Mouse (Mus musculus) spleen, postnatal 4 days (tissue): ENCODE measurements around the gene Slc10a1.

Experiments used
- DNase-seq, 2 experiments: peaks; one replicate each; pipeline ENCODE4 v3.0.0; 2022; ENCODE audit warnings: low spot score in 2 of 2

Gene Slc10a1

DNA sequence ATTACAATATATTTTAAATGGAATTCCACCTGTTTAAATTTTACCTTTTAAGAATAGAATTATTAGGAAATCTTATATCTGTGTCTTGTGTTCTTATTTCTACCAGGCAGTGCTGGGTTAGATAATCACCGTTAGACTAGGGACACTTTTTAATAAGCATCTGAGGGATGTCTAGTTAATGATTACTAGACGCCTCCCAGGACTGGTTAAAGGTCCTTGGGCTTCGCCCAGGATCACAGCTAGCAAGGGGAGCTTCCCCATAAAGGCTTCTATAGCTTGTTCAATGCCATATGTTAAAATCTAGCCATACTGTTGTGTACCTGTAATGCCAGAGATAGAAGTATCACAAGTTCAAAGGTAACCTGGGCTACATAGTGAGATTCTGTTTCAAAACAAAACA is 39.6 kb downstream of the Slc10a1 start:
- no peak for DNase-seq

DNA sequence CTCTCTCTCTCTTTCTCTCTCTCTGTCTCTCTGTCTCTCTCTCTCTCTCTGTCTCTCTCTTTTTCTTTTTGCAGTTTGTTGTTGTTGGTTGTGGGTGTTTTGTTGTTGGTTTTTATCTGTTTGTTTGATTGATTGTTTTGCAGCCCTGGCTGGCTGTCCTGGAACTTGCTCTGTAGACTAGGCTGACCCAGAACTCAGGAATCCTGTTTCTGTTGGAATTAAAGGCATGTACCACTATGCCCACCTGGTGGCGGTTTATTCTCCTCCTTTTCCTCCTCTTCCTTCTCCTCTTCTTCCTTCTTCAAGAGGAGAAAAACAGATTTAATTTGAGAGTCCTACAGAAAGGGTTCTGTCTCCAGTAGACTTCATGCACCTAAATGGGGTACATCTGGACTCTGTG is 41.0 kb downstream of the Slc10a1 start:
- no peak for DNase-seq

DNA sequence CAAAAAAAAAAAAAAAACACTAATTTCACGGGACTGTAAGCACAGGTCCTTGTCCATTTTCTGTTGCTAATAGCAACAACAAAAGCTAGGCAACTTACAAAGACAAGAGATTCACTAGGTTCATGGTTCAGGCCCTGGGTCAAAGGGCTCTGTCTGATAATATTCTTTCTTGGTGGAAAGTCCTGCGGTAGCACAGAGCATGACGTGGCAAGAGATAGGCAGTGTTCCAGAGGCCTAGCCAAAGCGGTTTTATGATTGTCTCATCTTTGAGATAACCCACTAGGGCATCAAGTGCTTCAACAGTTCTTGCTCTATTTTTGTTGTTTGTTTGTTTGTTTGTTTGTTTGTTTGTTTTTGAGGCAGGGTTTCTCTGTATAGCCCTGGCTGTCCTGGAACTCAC is 42.0 kb downstream of the Slc10a1 start:
- DNase-seq, result no peak

DNA sequence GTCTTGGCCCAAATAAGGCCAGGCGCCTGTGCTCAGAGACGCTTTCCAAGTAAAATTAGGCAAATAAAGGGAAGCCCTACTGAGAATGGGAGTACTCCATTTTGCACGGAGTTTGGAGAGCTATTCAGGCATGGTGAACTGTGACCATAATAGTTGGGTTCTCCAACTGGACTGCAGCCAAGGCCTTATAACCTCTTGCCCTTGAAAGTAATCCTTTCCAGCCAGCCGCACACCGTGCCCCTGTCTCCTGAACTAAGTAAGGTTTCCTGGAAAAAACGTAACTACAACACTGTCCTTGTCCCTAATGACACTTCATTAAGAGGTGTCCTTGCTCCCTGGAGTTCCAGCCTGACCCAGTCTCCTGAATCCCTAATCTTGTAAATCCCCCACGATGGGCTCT is 42.6 kb downstream of the Slc10a1 start:
- no peak for DNase-seq

DNA sequence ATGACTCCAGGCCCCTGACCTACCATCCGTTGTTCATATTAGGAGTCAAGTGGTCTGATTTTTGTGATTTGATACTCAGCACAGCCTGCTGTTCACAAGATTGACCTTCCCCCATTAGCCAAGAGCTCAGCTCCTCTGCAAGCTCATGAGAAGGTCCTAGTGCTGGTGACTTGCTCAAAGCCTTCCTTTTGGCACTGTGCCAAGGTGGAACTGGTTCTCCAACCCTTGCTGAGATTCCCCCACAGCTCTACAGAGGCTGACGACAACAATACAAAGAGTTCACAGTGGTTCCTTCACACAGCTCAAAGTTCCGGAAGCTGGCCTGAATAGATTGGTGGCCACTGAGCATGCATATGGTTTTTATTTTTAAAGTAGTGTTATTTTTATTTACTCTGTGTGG is 44.3 kb downstream of the Slc10a1 start:
- no peak for DNase-seq

DNA sequence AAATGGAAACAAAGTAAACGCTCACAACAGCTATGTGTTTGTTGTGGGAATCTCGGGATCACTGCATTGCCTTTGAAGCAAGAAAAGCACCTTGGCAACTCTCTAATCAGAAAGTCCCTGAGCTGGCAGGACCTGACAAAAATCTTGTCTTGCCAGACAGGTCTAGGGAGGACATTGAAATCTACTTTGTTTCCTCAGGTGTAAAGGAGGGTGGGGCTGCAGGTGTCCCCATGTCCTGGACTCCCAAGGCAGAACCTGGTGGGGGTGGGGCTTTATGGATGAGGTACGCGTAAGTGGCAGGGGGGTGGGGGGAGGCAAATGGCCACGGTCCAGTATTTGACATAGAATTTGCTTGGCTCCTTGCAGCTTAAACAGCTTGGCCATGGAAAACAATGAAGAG is 44.9 kb downstream of the Slc10a1 start:
- no peak for DNase-seq

DNA sequence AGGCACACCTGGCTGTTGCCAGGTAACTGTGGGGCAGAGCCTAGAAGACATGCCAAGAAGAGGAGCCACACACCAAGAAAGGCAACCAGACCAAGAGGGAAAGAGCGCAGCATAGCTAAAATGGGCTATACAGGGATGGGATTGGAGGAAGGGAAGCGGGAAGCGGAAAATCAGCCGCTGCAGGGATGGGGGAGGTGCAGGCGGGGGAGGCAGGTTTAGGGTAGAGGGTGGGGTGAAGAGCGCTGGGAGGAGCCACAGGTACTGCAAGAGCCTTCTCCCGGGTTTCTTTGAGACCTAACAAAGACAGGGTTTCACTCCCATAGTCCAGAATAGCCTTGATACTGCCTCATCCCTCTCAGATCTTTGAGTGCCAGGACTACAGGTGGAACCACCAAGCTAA is 45.6 kb downstream of the Slc10a1 start:
- DNase-seq, result no peak

DNA sequence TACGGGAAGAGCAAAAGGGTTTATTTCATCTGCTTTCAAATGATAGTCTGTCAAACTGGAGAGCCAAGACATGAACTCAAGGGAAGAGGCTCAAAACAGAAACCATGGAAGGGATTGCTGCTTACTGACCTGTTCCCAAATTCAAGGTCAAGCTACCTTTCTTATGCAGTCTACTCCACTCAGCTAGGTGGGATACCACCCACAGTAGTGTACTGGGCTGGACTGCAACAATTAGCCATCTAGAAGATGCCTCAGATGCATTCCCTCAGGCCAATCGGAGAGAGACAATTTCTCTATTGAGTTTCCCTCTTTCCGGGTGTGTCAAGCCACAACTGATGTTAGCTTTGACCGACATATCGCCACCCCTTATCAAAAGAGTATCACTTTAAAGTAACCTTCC is 47.2 kb downstream of the Slc10a1 start:
- no peak for DNase-seq

DNA sequence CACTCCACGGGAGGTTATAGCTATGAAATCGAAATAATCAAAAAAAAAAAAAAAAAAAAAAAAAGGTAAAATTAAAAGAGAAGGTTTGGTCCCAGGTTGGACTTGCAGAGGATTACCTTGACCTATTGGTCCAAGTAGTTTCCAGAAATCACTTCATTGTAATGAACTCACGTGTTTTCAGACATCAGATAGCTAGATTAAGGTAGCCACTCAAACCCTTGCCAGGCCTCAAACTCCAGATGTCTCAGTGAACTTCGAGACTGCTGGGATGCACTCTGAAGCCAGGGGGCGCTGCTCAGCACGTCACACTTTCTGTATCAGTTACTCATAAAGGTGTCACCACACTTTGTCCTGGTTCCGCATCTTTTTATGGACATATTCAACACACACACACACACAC is 50.7 kb downstream of the Slc10a1 start:
- DNase-seq, result peak; percentile 52 to 82

DNA sequence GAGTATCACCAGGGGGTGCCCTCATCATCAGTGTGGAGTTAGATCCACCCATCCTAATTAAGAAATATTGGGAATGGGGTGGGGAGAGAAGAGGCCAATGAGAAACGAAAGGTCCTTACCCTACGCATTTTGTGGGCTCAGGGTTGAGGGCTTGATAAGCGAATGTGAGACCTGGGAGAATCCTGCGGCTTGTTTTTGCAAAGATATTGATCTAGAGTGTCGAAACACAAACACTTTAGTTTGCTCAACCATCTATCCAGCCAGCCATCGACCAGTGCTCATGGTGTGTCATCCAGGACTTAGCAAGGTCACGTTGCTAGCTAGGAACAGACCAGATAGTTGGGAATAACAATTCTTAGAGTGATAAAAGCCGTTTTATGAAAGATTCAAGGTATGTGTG is 58.9 kb downstream of the Slc10a1 start:
- DNase-seq, result no peak
